Mouse (Mus musculus) MEL (cell line): ENCODE measurements around the gene 1700010B08Rik. TPM values are rescaled to one million over a fixed set of nuclear protein-coding genes. Genes with fewer than 3 reads are reported as not detected.

Experiments
- DNase-seq: peaks from one replicate; pipeline ENCODE4 v3.0.0; 2011; ENCODE audit warnings: low read depth, low spot score
- H3K27ac ChIP-seq: 2 replicates; pipeline ENCODE4 v1.5.1; 2012; ENCODE audit warnings: low read depth, mild to moderate bottlenecking, control low read depth, low read length, moderate library complexity; ENCODE audit not compliant: control insufficient read depth
- H3K27me3 ChIP-seq, 2 experiments: fragments of 150-350 bp in 1 of 2; sonication (generic) in 1 of 2; 2 replicates each; pipeline ENCODE4 v1.6.1; 2012; ENCODE audit warnings: low read length in 2 of 2, mild to moderate bottlenecking in 2 of 2, improper control_type of control experiment in 1 of 2, moderate library complexity in 1 of 2; ENCODE audit not compliant: insufficient read depth in 2 of 2, control insufficient read depth in 1 of 2
- H3K36me3 ChIP-seq, 2 experiments: 2 replicates each; pipeline ENCODE4 v1.6.1; 2012 to 2014; ENCODE audit warnings: low read length in 2 of 2, improper control_type of control experiment in 1 of 2, inconsistent platforms in 1 of 2, mild to moderate bottlenecking in 1 of 2; ENCODE audit not compliant: insufficient read depth in 2 of 2, control insufficient read depth in 1 of 2
- H3K4me1 ChIP-seq, 2 experiments: fragments of 150-350 bp in 1 of 2; sonication (generic) in 1 of 2; 2 replicates each; pipeline ENCODE4 v1.6.1; 2012; ENCODE audit warnings: low read length in 2 of 2, improper control_type of control experiment in 1 of 2, mild to moderate bottlenecking in 1 of 2; ENCODE audit not compliant: insufficient read depth in 2 of 2, control insufficient read depth in 1 of 2
- H3K4me3 ChIP-seq, 2 experiments: fragments of 150-350 bp in 1 of 2; sonication (generic) in 1 of 2; 2 replicates each; pipeline ENCODE4 v1.5.1; 2012; ENCODE audit warnings: low read depth in 2 of 2, low read length in 2 of 2, mild to moderate bottlenecking in 2 of 2, moderate library complexity in 2 of 2, control low read depth in 1 of 2, improper control_type of control experiment in 1 of 2; ENCODE audit not compliant: control insufficient read depth in 1 of 2, insufficient read depth in 1 of 2
- H3K79me2 ChIP-seq: 2 replicates; pipeline ENCODE4 v1.6.1; 2012; ENCODE audit warnings: mild to moderate bottlenecking, low read length, moderate library complexity; ENCODE audit not compliant: control insufficient read depth, poor library complexity, insufficient read depth
- H3K9ac ChIP-seq: 2 replicates; pipeline ENCODE4 v1.6.1; 2012; ENCODE audit warnings: low read depth, mild to moderate bottlenecking, control low read depth, low read length, moderate library complexity; ENCODE audit not compliant: control insufficient read depth, poor library complexity, severe bottlenecking
- H3K9me3 ChIP-seq: fragments of 150-350 bp; sonication (generic); replicated peaks from 2 replicates; pipeline ENCODE4 v1.6.1; 2012; ENCODE audit warnings: mild to moderate bottlenecking, low read length, improper control_type of control experiment, moderate library complexity; ENCODE audit not compliant: insufficient read depth
- GABPA ChIP-seq: IDR thresholded peaks from 2 replicates; pipeline ENCODE4 v1.6.1; 2012; ENCODE audit warnings: low read depth, mild to moderate bottlenecking, inconsistent platforms, low read length, improper control_type of control experiment, moderate library complexity
- MAZ ChIP-seq: IDR thresholded peaks from 2 replicates; pipeline ENCODE4 v1.6.1; 2012; ENCODE audit warnings: low read depth, mild to moderate bottlenecking, inconsistent platforms, low read length, improper control_type of control experiment
- TBP ChIP-seq: IDR thresholded peaks from 2 replicates; pipeline ENCODE4 v1.8.0; 2011; ENCODE audit warnings: low read depth, low read length, improper control_type of control experiment
- ZMIZ1 ChIP-seq: IDR thresholded peaks from 2 replicates; pipeline ENCODE4 v1.6.1; 2012; ENCODE audit warnings: low read depth, mild to moderate bottlenecking, inconsistent platforms, low read length, improper control_type of control experiment, moderate library complexity
- polyA plus RNA-seq, 2 experiments: library from polyadenylated mRNA; stranded (reverse) in 1 of 2; unstranded in 1 of 2; fragments of >175 nt in 1 of 2; fragments of >200 nt in 1 of 2; gene quantifications; 2 replicates each; pipeline versions ENCODE4 v1.2.1 to v1.2.4; 2012; ENCODE audit warnings: low replicate concordance in 2 of 2, low read depth in 1 of 2; ENCODE audit not compliant: insufficient read length in 2 of 2, insufficient read depth in 1 of 2, missing spikeins in 1 of 2
- total RNA-seq: library from RNA; depleted of rRNA; stranded (reverse); fragments of 300-350 nt; gene quantifications from 2 replicates; pipeline ENCODE4 v1.2.3, GENCODE M21; 2012; rRNA removed

The 1700010B08Rik gene
- total and polyA plus RNA-seq, 3 experiments = not detected

GRCm38 (mm10) chr2:173770620-173771019 lies 51.4 kb downstream of the 1700010B08Rik start:
- Histone ChIP-seq H3K4me1 (no peaks in the 10 kb centered on the region), H3K27ac (no peak overlapping the region)
- no peak for TF ChIP-seq ZMIZ1
- TF ChIP-seq GABPA = no peak
- TF ChIP-seq TBP = no peak
- no peak for TF ChIP-seq MAZ

More at GRCm38 (mm10) chr2:173770620-173771019, 51.4 kb downstream of the 1700010B08Rik start:
- Histone ChIP-seq H3K9me3 (no peaks in the 10 kb centered on the region), H3K4me3 (no peak overlapping the region), H3K27me3 (no peaks in the 10 kb centered on the region), H3K9ac (no peak overlapping the region), H3K79me2 (peaks cover 3% of the 10 kb centered on the region; the same call in 1 of the 2 replicates), H3K36me3 (peaks cover 0 to 3% of the 10 kb centered on the region in 2 experiments; a peak in 3 of 4 replicates)
- no peak for DNase-seq

Other genes starting within 250 kb of the 1700010B08Rik start
- not detected in 2 replicates for gene 1700021F07Rik, start 196.8 kb upstream of the 1700010B08Rik start, total RNA-seq
- not detected for gene 1700021F07Rik, start 196.8 kb upstream of the 1700010B08Rik start, polyA plus RNA-seq
- gene Ankrd60, start 141.1 kb upstream of the 1700010B08Rik start, total RNA-seq = not detected in 2 replicates
- not detected for gene Ankrd60, start 141.1 kb upstream of the 1700010B08Rik start, polyA plus RNA-seq
- gene Rab22a, start 59.7 kb upstream of the 1700010B08Rik start, total RNA-seq = 8.9 and 9.8 TPM in 2 replicates
- gene Rab22a, start 59.7 kb upstream of the 1700010B08Rik start, polyA plus RNA-seq = 10 to 100 TPM in 1 of 2 experiments, not detected in 1; 15.8 TPM
- gene Vapb, start 18.1 kb downstream of the 1700010B08Rik start, total RNA-seq = 29.1 and 29.5 TPM in 2 replicates
- 100 to 1,000 TPM in 1 of 2 experiments, 10 to 100 TPM in 1; 46.5 to 483 TPM for gene Vapb, start 18.1 kb downstream of the 1700010B08Rik start, polyA plus RNA-seq